Mouse (Mus musculus) midbrain, embryonic 13.5 days (tissue): ENCODE data around the gene Necab2. TPM values are rescaled to one million over a fixed set of nuclear protein-coding genes. Genes with fewer than 3 reads are reported as not detected.

ENCODE experiments used
- ATAC-seq: fragments of 200-750 bp; cut with Nextera tagmentation; 2 replicates; pipeline ENCODE4 v1.8.0; 2017; ENCODE audit warnings: mild to moderate bottlenecking, moderate TSS enrichment, moderate library complexity
- H3K27ac ChIP-seq: fragments of 300-500 bp; sonication (generic); 2 replicates; pipeline ENCODE4 v1.5.1; 2015; ENCODE audit warnings: inconsistent platforms, mild to moderate bottlenecking, moderate library complexity
- H3K27me3 ChIP-seq: fragments of 300-500 bp; sonication (generic); 2 replicates; pipeline ENCODE4 v1.6.1; 2015; ENCODE audit warnings: mild to moderate bottlenecking, inconsistent platforms
- H3K36me3 ChIP-seq: fragments of 300-500 bp; sonication (generic); 2 replicates; pipeline ENCODE4 v1.6.1; 2015; ENCODE audit warnings: mild to moderate bottlenecking, inconsistent platforms
- H3K4me1 ChIP-seq: fragments of 300-500 bp; sonication (generic); replicated peaks from 2 replicates; pipeline ENCODE4 v1.6.1; 2015; ENCODE audit warnings: inconsistent platforms
- H3K4me2 ChIP-seq: fragments of 300-500 bp; sonication (generic); replicated peaks from 2 replicates; pipeline ENCODE4 v1.6.1; 2015; ENCODE audit warnings: moderate library complexity, mild to moderate bottlenecking, inconsistent platforms
- H3K4me3 ChIP-seq: fragments of 300-500 bp; sonication (generic); replicated peaks from 2 replicates; pipeline ENCODE4 v1.5.1; 2015; ENCODE audit warnings: mild to moderate bottlenecking, inconsistent platforms
- H3K9ac ChIP-seq: fragments of 300-500 bp; sonication (generic); replicated peaks from 2 replicates; pipeline ENCODE4 v1.6.1; 2015; ENCODE audit warnings: mild to moderate bottlenecking, inconsistent platforms
- H3K9me3 ChIP-seq: fragments of 300-500 bp; sonication (generic); 2 replicates; pipeline ENCODE4 v1.6.1; 2016; ENCODE audit warnings: mild to moderate bottlenecking, inconsistent platforms
- WGBS: fragments of 180-500 bp; shearing (Covaris S2); methylation state at CpG from one replicate; pipeline ENCODE4 v1.1.7; 2015; 5-methylcytosine and 5-hydroxymethylcytosine counted together
- polyA plus RNA-seq: library from polyadenylated mRNA; unstranded; fragments of >200 nt; fragmentation: Nextera tagmentation; extraction: Ambion mirVana; gene quantifications from 2 replicates; pipeline ENCODE4 v1.2.1, GENCODE M21; 2015

Gene Necab2
- polyA plus RNA-seq, 1 experiment from 2014 or later: 37.6 TPM

DNA sequence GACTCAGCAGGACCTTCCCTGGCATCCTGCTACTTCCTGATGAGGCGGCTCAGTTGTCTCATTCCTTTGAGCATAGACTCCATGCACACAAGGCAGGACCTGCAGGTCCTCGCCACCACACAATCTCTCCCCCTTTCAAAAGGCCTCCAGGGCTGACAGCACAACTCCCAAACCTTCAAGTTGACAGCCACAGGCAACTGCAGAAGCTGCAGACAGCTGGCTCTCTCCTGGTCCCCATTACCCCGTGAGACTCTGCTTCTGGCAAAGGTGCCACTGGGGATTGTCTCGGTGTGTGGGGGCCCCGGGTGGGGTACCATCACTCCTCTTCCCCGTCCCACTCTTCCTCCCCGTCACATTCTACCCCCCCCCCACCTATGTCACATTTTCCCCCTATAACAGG, 26.2 kb upstream of the Necab2 start:
- Histone ChIP-seq H3K9me3 (no peaks in the 10 kb centered on the region), H3K4me2 (no peak overlapping the region), H3K9ac (no peak overlapping the region), H3K27me3 (0 out of 2 replicates have a peak, but pooled peaks cover under 1% of the 10 kb centered on the region), H3K4me1 (peaks cover 9% of the 10 kb centered on the region), H3K27ac (no peak overlapping the region), H3K36me3 (no peaks in the 10 kb centered on the region), H3K4me3 (no peak overlapping the region)
- ATAC-seq: no peak
- 74% methylated on average over 7 of the region's 7 CpGs for WGBS

DNA sequence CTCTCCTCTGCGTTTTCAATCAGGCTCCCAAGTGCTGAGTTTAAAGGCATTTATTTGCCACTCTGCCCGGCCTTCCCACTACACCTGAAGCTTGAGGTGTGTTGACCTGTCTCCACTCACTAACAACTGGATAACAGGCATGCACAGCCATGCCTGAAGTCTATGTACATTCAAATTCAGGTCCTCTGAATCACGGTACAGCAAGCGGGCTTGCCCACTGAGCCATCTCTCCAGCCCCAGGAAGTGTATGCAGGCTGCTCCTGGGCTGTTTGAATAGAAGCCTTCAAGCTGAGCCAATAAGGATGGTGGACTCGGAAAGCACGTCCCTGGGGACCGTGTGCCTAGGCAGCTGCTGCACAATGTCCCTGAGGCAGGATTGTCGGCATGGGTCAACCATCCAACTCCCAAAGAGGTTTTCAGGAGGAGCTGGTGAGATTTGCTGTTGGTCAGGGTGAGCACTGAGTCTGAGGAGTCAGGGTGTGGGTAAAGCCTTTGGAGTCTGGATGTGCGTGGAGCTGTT, 24.9 kb upstream of the Necab2 start:
- WGBS: 54% methylated on average over 9 of the region's 9 CpGs
- H3K36me3 ChIP-seq: no peaks in the 10 kb centered on the region
- H3K27ac ChIP-seq: no peak overlapping the region
- no peaks in the 10 kb centered on the region for H3K27me3 ChIP-seq
- H3K9ac ChIP-seq: no peak overlapping the region
- peaks cover 9% of the 10 kb centered on the region for H3K4me1 ChIP-seq
- H3K9me3 ChIP-seq: no peaks in the 10 kb centered on the region
- H3K4me2 ChIP-seq: no peak overlapping the region
- no peak overlapping the region for H3K4me3 ChIP-seq
- no peak for ATAC-seq

DNA sequence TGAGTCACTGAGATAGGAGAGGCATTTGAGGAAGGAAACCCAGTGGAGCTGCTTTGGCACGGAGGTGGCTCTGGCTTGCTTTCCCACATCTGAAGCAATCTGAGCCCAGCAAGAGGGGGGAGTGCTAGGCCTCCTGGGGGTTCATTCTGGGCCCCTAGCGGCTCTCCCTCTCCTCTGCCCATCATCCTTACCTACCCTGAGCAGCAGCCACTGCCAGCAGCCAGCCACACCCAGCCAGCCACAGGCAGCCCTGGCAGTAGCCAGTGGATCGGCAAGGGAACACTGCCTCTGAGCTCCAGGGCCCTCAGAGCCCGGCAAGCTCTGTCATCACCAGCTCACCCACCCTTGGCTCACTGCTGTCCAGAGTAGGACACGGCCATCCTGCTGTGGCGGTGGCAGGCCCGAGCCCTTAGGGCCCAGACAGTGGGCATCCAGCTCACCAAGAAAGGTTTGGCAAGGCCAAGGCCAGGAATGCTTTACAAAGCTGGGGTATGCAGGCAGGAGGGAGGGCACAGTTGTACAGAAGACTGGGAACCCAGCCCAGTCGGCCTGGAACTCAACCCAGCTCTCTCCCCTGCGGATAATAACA, 24.3 kb upstream of the Necab2 start:
- no peak for ATAC-seq

DNA sequence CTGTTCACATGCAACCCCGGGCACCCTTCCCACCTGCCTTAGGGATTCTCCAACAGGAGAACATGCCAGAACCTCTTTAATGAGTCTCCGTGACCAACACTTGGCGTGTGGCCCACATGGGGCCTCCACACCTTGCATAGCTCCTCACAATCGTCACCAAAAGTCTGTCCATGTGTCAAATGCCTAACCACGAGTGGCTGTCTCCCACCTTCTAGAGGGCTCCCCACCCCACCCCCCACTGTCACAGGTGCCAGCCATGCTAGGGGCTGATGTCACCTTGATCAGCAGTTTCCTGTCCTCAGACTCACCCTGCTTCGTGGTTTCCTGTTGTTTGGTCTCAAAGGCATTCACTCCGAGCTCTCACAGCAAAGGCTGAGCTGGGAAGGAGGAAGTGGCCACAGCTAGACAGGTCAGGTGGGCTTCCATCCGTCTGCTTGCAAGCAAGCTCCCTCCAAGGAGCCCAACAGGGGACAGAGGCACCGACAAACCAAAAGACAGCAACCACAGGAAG, 22.8 kb upstream of the Necab2 start:
- Histone ChIP-seq H3K36me3 (no peaks in the 10 kb centered on the region), H3K27ac (no peak overlapping the region), H3K9me3 (no peaks in the 10 kb centered on the region), H3K9ac (no peak overlapping the region), H3K4me1 (peaks cover 9% of the 10 kb centered on the region), H3K4me2 (no peak overlapping the region), H3K27me3 (no peaks in the 10 kb centered on the region), H3K4me3 (no peak overlapping the region)
- no peak for ATAC-seq
- 74% methylated on average over 9 of the region's 9 CpGs for WGBS

More for the DNA sequence above, 24.3 kb upstream of the Necab2 start:
- no peaks in the 10 kb centered on the region for H3K9me3 ChIP-seq
- H3K4me1 ChIP-seq: peaks cover 9% of the 10 kb centered on the region
- 63% methylated on average over 9 of the region's 9 CpGs for WGBS
- no peak overlapping the region for H3K9ac ChIP-seq
- H3K4me2 ChIP-seq: no peak overlapping the region
- H3K27me3 ChIP-seq: no peaks in the 10 kb centered on the region
- H3K36me3 ChIP-seq: no peaks in the 10 kb centered on the region
- H3K27ac ChIP-seq: no peak overlapping the region
- H3K4me3 ChIP-seq: no peak overlapping the region

DNA sequence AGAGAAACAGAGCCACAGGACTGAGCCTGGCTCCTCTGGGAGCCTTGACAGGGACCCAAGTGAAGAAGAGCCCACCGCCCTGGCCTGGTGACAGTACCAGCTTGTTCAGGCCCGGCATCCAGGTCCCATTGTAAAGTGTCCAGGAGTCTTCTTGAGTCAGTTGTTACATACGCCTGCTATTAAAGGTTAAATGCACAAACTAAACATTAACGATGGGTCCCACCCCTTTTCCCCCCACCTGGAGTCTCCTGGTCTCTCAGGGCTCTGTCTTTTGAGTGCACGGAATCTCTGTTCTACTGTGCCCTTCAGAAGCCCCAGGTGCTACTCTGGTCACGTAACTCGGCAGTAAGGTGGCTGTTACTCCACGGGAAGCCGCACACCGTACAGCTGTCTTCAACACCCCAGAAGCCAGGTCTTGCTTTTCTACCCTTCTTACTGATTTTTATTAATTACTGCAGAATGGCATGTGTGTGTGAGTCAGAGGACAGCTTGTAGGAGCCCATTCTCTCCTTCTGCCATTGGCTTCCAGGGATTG, 22.3 kb upstream of the Necab2 start:
- no peak overlapping the region for H3K27ac ChIP-seq
- no peak for ATAC-seq
- no peak overlapping the region for H3K4me3 ChIP-seq
- H3K9ac ChIP-seq: no peak overlapping the region
- H3K4me2 ChIP-seq: no peak overlapping the region
- peaks cover 9% of the 10 kb centered on the region for H3K4me1 ChIP-seq
- H3K36me3 ChIP-seq: no peaks in the 10 kb centered on the region
- 90% methylated on average over 10 of the region's 10 CpGs for WGBS
- no peaks in the 10 kb centered on the region for H3K9me3 ChIP-seq
- H3K27me3 ChIP-seq: no peaks in the 10 kb centered on the region

DNA sequence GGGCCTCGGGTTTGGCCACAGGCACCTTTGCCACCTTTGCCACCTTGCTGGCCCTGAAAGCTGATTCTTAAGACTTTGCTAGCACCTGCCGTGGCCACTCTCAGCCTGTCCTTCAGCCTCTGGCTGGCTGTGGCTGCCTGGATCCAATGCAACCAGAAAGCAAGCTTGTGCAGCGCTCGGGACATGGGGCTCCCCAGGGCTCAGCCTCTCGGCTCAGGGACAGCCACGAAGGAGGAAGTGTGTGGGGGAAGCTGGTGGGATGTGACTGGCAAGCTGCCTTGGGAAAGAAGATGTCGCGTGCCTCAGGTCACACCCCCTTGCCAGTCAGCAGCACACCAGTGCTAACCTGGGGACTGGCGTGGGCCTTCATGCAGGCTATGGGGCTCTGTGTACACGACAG, 21.8 kb upstream of the Necab2 start:
- H3K4me2 ChIP-seq: no peak overlapping the region
- H3K36me3 ChIP-seq: no peaks in the 10 kb centered on the region
- H3K9me3 ChIP-seq: no peaks in the 10 kb centered on the region
- H3K27ac ChIP-seq: peak overlapping the region; percentile 26; the same call in 1 of the 2 replicates
- H3K4me3 ChIP-seq: no peak overlapping the region
- peaks cover 9% of the 10 kb centered on the region for H3K4me1 ChIP-seq
- no peak overlapping the region for H3K9ac ChIP-seq
- H3K27me3 ChIP-seq: no peaks in the 10 kb centered on the region
- WGBS: 85% methylated on average over 10 of the region's 10 CpGs
- ATAC-seq: no peak

DNA sequence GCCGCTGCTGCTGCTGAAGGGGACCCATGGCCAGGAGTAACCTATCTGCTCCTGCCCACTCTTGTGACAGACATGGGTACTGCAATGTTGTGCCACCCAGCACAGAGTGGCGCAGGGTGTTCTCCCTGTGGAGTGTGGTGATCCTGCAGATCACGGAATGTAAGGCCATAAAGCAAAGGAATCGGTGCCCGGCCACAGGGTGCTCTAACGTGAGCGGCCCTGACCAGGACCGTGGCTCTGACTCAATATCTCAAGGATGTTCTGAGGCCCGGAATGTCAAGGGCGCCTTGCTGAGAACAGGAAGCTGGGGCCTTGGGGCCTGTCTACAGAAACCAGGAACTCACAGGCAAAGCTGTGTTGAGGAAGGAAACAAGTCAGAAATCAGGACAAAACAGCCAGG, 21.0 kb upstream of the Necab2 start:
- no peak for ATAC-seq
- H3K9ac ChIP-seq: no peak overlapping the region
- no peaks in the 10 kb centered on the region for H3K27me3 ChIP-seq
- H3K4me3 ChIP-seq: no peak overlapping the region
- H3K9me3 ChIP-seq: no peaks in the 10 kb centered on the region
- peaks cover 6% of the 10 kb centered on the region for H3K4me1 ChIP-seq
- no peaks in the 10 kb centered on the region for H3K36me3 ChIP-seq
- WGBS: 88% methylated on average over 10 of the region's 10 CpGs
- H3K27ac ChIP-seq: no peak overlapping the region
- no peak overlapping the region for H3K4me2 ChIP-seq

DNA sequence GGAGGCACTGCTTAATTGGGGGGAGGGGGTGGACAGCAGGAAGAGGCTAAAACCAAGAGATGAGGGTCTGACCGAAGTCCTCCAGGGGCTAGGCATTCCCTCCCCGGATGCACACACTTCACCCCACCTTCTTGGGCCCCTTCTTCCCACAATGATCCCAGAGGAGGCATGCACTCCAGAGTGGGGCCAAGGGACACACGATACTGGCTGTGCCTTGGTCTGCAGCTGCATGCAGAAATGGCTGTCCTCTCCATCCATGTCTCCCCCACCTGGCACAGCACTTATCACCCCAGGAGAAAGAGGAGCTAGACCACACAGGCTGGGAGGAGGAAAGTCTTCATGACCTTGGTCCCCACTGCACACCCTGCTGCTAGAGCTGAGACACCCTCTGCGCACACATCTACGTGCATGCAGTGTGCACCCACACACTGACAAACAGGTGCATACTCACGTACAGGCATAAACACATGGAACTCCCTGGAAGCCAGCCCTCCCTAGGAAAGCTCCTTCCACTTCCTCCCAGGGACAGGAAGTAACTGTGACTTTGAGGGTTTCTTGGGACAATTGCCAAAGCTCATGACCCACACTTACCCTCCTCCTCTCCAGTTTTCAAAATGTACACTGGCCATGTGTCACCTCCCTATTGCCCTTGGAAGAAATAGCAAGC, 20.3 kb upstream of the Necab2 start:
- no peak for ATAC-seq
- Histone ChIP-seq H3K36me3 (no peaks in the 10 kb centered on the region), H3K9me3 (no peaks in the 10 kb centered on the region), H3K9ac (no peak overlapping the region), H3K27ac (0 out of 2 replicates have a peak overlapping the region, but pooled peaks have one; percentile 27), H3K4me1 (peaks cover 6% of the 10 kb centered on the region), H3K4me2 (no peak overlapping the region), H3K4me3 (no peak overlapping the region), H3K27me3 (no peaks in the 10 kb centered on the region)
- WGBS: 88% methylated on average over 6 of the region's 6 CpGs

DNA sequence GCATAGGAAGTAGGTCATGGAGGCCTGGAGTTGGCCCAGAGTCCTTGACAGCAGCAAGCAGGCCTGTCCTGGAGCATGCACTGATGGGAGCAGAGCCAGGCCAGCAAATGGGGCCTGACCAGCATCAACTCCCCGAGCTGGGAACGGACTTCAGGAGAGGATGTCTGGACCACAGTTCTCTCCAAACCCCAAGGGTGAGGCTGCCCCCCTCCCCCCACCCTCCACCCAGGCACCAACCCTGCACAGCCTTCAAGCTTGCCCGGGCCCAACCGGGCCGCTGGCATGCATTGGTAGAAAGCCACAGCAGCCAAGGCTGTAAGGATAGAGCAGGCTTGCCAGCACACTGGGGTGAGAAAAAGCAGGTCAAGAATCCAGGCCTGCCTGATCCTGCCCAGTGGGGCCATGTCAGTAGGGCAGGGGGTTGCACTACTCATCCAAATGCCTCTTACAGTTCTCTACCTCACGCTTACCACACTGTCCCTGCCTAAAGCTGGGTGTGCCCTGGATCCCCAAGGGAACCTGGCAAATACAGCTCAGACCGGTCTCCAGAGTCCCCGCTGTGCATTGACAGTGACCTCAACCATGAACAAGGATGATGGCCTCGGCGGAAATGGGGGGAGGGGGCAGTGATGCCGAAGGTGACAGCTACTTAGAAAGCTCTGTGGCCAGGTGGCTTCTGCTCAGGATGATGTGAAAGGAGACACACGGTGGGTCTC, 18.7 kb upstream of the Necab2 start:
- H3K27me3 ChIP-seq: no peaks in the 10 kb centered on the region
- no peak overlapping the region for H3K27ac ChIP-seq
- H3K4me1 ChIP-seq: no peaks in the 10 kb centered on the region
- H3K4me2 ChIP-seq: no peak overlapping the region
- H3K9me3 ChIP-seq: no peaks in the 10 kb centered on the region
- no peaks in the 10 kb centered on the region for H3K36me3 ChIP-seq
- 84% methylated on average over 12 of the region's 12 CpGs for WGBS
- no peak overlapping the region for H3K9ac ChIP-seq
- no peak for ATAC-seq
- no peak overlapping the region for H3K4me3 ChIP-seq

DNA sequence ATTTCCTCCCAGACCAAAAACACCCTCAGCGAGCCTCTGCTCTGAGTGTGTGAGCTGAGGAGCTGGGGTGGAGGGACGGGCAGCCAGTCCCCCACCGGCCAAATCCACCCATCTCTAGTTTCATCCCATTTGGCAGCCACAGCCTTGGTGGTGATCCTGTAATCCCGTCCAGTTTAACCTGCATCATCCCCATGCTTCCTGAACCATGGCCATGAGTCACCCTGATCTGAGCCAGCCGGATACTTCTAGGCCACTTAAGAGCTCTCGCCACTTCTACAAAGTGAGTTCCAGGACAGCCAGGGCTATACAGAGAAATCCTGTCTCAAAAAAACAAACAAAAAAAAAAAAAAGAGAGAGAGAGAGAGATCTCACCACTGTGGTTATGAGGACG, 18.2 kb upstream of the Necab2 start:
- H3K4me1 ChIP-seq: no peaks in the 10 kb centered on the region
- H3K9ac ChIP-seq: no peak overlapping the region
- H3K27me3 ChIP-seq: no peaks in the 10 kb centered on the region
- no peaks in the 10 kb centered on the region for H3K9me3 ChIP-seq
- H3K36me3 ChIP-seq: no peaks in the 10 kb centered on the region
- WGBS: 82% methylated on average over 7 of the region's 7 CpGs
- no peak for ATAC-seq
- H3K4me2 ChIP-seq: no peak overlapping the region
- no peak overlapping the region for H3K27ac ChIP-seq
- H3K4me3 ChIP-seq: no peak overlapping the region

DNA sequence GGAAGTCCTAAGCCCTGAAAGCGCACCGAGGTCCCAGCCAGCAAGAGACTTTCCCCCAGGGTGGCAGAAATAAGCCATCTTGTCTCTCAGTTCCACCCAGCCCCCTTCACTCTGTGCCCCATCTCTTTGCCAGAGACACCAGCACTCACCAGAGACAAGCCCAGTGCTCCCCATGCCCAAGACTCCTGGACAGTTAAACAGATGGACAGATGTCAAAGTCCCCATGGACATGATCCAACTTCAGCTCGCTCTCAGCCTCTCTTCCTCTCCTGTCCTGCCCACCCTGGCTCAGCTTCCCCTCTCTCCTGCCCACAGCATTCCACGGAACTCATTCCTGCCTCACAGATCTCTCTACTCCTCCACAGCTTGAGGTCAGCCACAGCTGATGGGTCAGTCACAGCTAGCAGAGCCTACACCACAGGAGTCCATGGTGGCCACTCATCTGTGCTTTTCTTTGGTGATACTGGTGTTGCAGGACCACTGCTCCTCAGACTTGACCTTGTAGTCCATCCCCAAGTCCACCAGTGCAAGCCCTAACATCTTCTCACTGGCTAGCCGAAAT, 17.7 kb upstream of the Necab2 start:
- H3K9ac ChIP-seq: no peak overlapping the region
- no peak overlapping the region for H3K27ac ChIP-seq
- no peaks in the 10 kb centered on the region for H3K9me3 ChIP-seq
- WGBS: 82% methylated on average over 5 of the region's 5 CpGs
- no peaks in the 10 kb centered on the region for H3K36me3 ChIP-seq
- H3K4me1 ChIP-seq: no peaks in the 10 kb centered on the region
- ATAC-seq: no peak
- no peak overlapping the region for H3K4me3 ChIP-seq
- H3K4me2 ChIP-seq: no peak overlapping the region
- H3K27me3 ChIP-seq: no peaks in the 10 kb centered on the region

DNA sequence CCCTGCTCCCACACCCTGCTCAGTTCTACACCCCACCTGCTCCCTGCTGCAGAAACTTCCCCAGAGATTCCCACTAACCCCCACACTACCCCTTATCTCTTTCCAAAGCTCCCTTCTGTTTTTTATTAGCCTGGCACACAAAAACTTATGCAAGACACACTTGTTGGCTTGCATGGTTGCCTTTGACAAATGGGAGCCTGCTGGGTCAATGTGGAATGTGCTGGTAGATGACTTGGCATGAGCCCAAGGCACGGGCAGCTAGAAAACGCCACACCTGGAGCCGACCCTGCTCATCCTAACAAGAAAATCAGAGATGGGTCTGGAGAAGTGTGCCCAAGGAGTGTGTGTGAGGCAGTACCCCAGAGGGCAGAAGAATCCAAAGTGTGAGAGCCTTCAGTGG, 17.0 kb upstream of the Necab2 start:
- no peaks in the 10 kb centered on the region for H3K9me3 ChIP-seq

More for the DNA sequence above, 17.0 kb upstream of the Necab2 start:
- 87% methylated on average over 3 of the region's 3 CpGs for WGBS
- H3K27ac ChIP-seq: no peak overlapping the region
- no peak overlapping the region for H3K4me3 ChIP-seq
- no peak overlapping the region for H3K4me2 ChIP-seq
- H3K27me3 ChIP-seq: no peaks in the 10 kb centered on the region
- no peaks in the 10 kb centered on the region for H3K36me3 ChIP-seq
- H3K9ac ChIP-seq: no peak overlapping the region
- H3K4me1 ChIP-seq: no peaks in the 10 kb centered on the region
- no peak for ATAC-seq
